ENCODE assay signal across 8 mouse cellular contexts in the genomic region with DNA sequence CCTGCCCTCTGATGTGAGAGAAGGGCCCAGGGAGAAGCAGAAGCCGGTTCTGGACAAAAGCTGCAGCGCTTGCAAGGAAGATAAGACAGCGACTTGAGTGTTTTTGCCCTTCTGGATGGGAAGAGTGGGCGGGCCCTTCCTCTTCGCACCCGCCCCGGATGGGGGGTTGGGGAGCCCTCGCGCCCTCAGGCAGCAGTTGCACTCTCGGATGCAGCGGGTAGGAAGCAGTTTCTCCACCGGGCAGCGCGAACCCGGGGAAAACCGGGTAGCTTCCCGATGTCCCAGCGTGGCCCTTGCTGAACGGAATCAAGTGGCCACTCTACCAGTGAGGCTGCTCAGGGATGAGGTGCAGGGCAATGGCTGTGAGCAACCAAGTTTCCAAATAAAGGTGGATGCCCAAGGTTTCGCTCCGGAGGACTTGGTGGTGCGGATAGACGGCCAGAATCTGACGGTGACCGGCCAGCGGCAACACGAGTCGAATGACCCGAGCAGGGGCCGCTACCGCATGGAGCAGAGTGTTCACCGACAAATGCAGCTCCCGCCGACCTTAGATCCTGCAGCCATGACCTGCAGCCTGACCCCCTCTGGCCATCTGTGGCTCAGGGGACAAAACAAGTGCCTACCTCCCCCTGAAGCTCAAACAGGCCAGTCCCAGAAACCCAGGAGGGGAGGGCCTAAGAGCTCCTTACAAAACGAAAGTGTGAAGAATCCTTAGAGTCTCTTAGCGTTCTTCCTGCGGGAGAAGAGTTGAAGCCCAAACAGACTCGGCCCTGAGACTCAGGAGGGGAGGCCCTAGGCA. TPM values are rescaled to one million over a fixed set of nuclear protein-coding genes. Genes with fewer than 3 reads are reported as not detected.
DNase-seq lines count a peak whose midpoint lies in the region; ATAC-seq and TF ChIP-seq lines count a peak whose summit lies in the region.

A gene (plus strand): TSS at position 116 of the 799 bp plus-strand sequence.

- H3K27ac ChIP-seq in embryonic facial prominence, embryonic 10.5 days (replicated peaks): peak within 1 kb of the TSS; percentile 99
- peak within 1 kb of the TSS; percentile 31 for H3K27ac ChIP-seq in heart, embryonic 11.5 days (ENCODE audit: low read depth, low read length)
- H3K27ac ChIP-seq in lung, embryonic 15.5 days: peak within 1 kb of the TSS; percentile 69
- H3K27ac ChIP-seq in neural tube, embryonic 14.5 days (ENCODE audit: low read depth, low read length): no peak within 1 kb of the TSS
- peak within 1 kb of the TSS; percentile 62 for H3K27ac ChIP-seq in thymus, adult 2 months (ENCODE audit: control insufficient read depth, insufficient read depth, low read length)

- peak within 1 kb of the TSS; percentile 97 for H3K4me3 ChIP-seq in embryonic facial prominence, embryonic 10.5 days
- H3K4me3 ChIP-seq in heart, embryonic 11.5 days (ENCODE audit: low read depth, low read length): peak within 1 kb of the TSS; percentile 33
- peak within 1 kb of the TSS; percentile 34 for H3K4me3 ChIP-seq in lung, embryonic 15.5 days
- H3K4me3 ChIP-seq in neural tube, embryonic 14.5 days (ENCODE audit: low read depth, low read length): no peak within 1 kb of the TSS
- peak within 1 kb of the TSS; percentile 66 for H3K4me3 ChIP-seq in thymus, adult 2 months (ENCODE audit: control insufficient read depth, insufficient read depth, low read length)

- ATAC-seq in heart, embryonic 11.5 days (replicated peaks; ENCODE audit: insufficient number of reproducible peaks, low FRiP score, low TSS enrichment): 0 out of 2 replicates have a peak, but pooled peaks have one; percentile 16
- no peak for ATAC-seq in lung, embryonic 15.5 days (ENCODE audit: borderline replicate concordance, extremely low read depth, low FRiP score, low TSS enrichment)
- ATAC-seq in neural tube, embryonic 14.5 days (ENCODE audit: low read depth): no peak

- DNase-seq in urinary bladder, postnatal 14 days (ENCODE audit: low spot score): peak; percentile 68
- DNase-seq in urinary bladder, adult 2 months (ENCODE audit: low spot score): no peak
- DNase-seq in embryonic facial prominence, embryonic 10.5 days (ENCODE audit: low spot score): peak; percentile 79
- DNase-seq in kidney, adult 9 months: peak; percentile 74
- peak; percentile 90 for DNase-seq in thymus, adult 2 months

- H3K4me1 ChIP-seq in embryonic facial prominence, embryonic 10.5 days: peaks cover 48% of the 10 kb centered on the region
- peaks cover 23% of the 10 kb centered on the region for H3K4me1 ChIP-seq in heart, embryonic 11.5 days (ENCODE audit: control insufficient read depth, insufficient read depth, low read length)
- peaks cover 32% of the 10 kb centered on the region for H3K4me1 ChIP-seq in lung, embryonic 15.5 days
- peaks cover 14% of the 10 kb centered on the region for H3K4me1 ChIP-seq in neural tube, embryonic 14.5 days (ENCODE audit: control insufficient read depth, insufficient read depth, low read length)
- peaks cover 22% of the 10 kb centered on the region for H3K4me1 ChIP-seq in thymus, adult 2 months (replicated peaks; ENCODE audit: control insufficient read depth, insufficient read depth, low read length)

- TF ChIP-seq POLR2A in thymus, adult 2 months (IDR thresholded peaks at IDR 0.05; ENCODE audit: control insufficient read depth, extremely low read depth, insufficient read depth, low read length, poor library complexity): peak; percentile 48; the same call in 1 of the 2 replicates

- TF ChIP-seq CTCF in thymus, adult 2 months (IDR thresholded peaks at IDR 0.05; ENCODE audit: borderline replicate concordance, control insufficient read depth, extremely low read depth, insufficient read depth, low read length, poor library complexity): no peak

- WGBS in embryonic facial prominence, embryonic 10.5 days: 2% methylated on average over 38 of the region's 38 CpGs
- 3% methylated on average over 38 of the region's 38 CpGs for WGBS in heart, embryonic 11.5 days (ENCODE audit: insufficient replicate concordance)
- 7% methylated on average over 37 of the region's 38 CpGs for WGBS in lung, embryonic 15.5 days
- 6% methylated on average over 38 of the region's 38 CpGs for WGBS in neural tube, embryonic 14.5 days
- WGBS in thymus, adult 2 months: 3% methylated on average over 38 of the region's 38 CpGs

- H3K36me3 ChIP-seq in embryonic facial prominence, embryonic 10.5 days (replicated peaks): peaks cover 61% of the 10 kb centered on the region
- H3K36me3 ChIP-seq in heart, embryonic 11.5 days (ENCODE audit: control insufficient read depth, insufficient read depth, low read length): peaks cover 18% of the 10 kb centered on the region
- peaks cover 48% of the 10 kb centered on the region for H3K36me3 ChIP-seq in lung, embryonic 15.5 days
- peaks cover 43% of the 10 kb centered on the region for H3K36me3 ChIP-seq in neural tube, embryonic 14.5 days (ENCODE audit: control insufficient read depth, insufficient read depth, low read length)
- H3K36me3 ChIP-seq in thymus, adult 2 months (ENCODE audit: control insufficient read depth, insufficient read depth, low read length): peaks cover 29% of the 10 kb centered on the region

- peak within 1 kb of the TSS; percentile 61 for H3K9ac ChIP-seq in heart, embryonic 11.5 days (ENCODE audit: low read depth, low read length)
- peak within 1 kb of the TSS; percentile 48 for H3K9ac ChIP-seq in lung, embryonic 15.5 days
- no peak within 1 kb of the TSS for H3K9ac ChIP-seq in neural tube, embryonic 14.5 days (replicated peaks; ENCODE audit: low read depth, low read length)

- peak within 1 kb of the TSS; percentile 67 for H3K4me2 ChIP-seq in heart, embryonic 11.5 days
- H3K4me2 ChIP-seq in lung, embryonic 15.5 days: peak within 1 kb of the TSS; percentile 82
- H3K4me2 ChIP-seq in neural tube, embryonic 14.5 days (ENCODE audit: low read depth, low read length): peak within 1 kb of the TSS; percentile 24; the same call in 1 of the 2 replicates

- no peaks in the 10 kb centered on the region for H3K9me3 ChIP-seq in embryonic facial prominence, embryonic 10.5 days
- H3K9me3 ChIP-seq in heart, embryonic 11.5 days (replicated peaks; ENCODE audit: control insufficient read depth, low read length): no peaks in the 10 kb centered on the region
- no peaks in the 10 kb centered on the region for H3K9me3 ChIP-seq in lung, embryonic 15.5 days
- H3K9me3 ChIP-seq in neural tube, embryonic 14.5 days (ENCODE audit: control insufficient read depth, low read length): no peaks in the 10 kb centered on the region

- no peaks in the 10 kb centered on the region for H3K27me3 ChIP-seq in embryonic facial prominence, embryonic 10.5 days (replicated peaks; ENCODE audit: low read depth, poor library complexity, severe bottlenecking)
- H3K27me3 ChIP-seq in heart, embryonic 11.5 days (ENCODE audit: control insufficient read depth, insufficient read depth, low read length): no peaks in the 10 kb centered on the region
- no peaks in the 10 kb centered on the region for H3K27me3 ChIP-seq in lung, embryonic 15.5 days
- no peaks in the 10 kb centered on the region for H3K27me3 ChIP-seq in neural tube, embryonic 14.5 days (ENCODE audit: control insufficient read depth, insufficient read depth, low read length)
- no peaks in the 10 kb centered on the region for H3K27me3 ChIP-seq in thymus, adult 2 months (ENCODE audit: control insufficient read depth, insufficient read depth, low read length)

RNA-seq across cellular contexts. Expression of the gene that starts here (rescaled TPM):
- 0.11 and 0.37 TPM in 2 replicates for polyA plus RNA-seq in urinary bladder, adult 2 months (2012; rRNA removed)
- 0.56 TPM in 1 of 2 replicates, not detected in the other for polyA plus RNA-seq in embryonic facial prominence, embryonic 10.5 days (2016; fragmentation: Nextera tagmentation; extraction: Ambion mirVana)
- 0.37 TPM in 1 of 2 replicates, not detected in the other for polyA plus RNA-seq in heart, embryonic 11.5 days (2014; fragmentation: Nextera tagmentation; extraction: Ambion mirVana)
- 0.23 and 0.32 TPM in 2 replicates for polyA plus RNA-seq in lung, embryonic 15.5 days (2015; fragmentation: Nextera tagmentation; extraction: Ambion mirVana)
- not detected in 2 replicates for polyA plus RNA-seq in neural tube, embryonic 14.5 days (2014; fragmentation: Nextera tagmentation; extraction: Ambion mirVana)
- polyA plus RNA-seq in thymus, adult 2 months (2012; rRNA removed): 0.24 and 0.31 TPM in 2 replicates

Comparison
In these comparisons a context has a peak if more than half of its experiments do, and no peak if none do; other contexts are left out.
1. Peak in DNase-seq, H3K4me3 ChIP-seq and H3K27ac ChIP-seq in embryonic facial prominence, embryonic 10.5 days; RNA of the gene not detected or under 1 TPM.
2. Peak in ATAC-seq, H3K4me3 ChIP-seq, H3K27ac ChIP-seq, H3K9ac ChIP-seq and H3K4me2 ChIP-seq in heart, embryonic 11.5 days; RNA of the gene not detected or under 1 TPM.
3. Peak in DNase-seq, H3K4me3 ChIP-seq and H3K27ac ChIP-seq in thymus, adult 2 months; RNA of the gene not detected or under 1 TPM.
4. H3K4me2 ChIP-seq: peak in every context shown above with its lines; median percentile 82 in lung, embryonic 15.5 days; 67 in heart, embryonic 11.5 days; 24 in neural tube, embryonic 14.5 days.